Mouse (Mus musculus): ENCODE measurements around the gene Cops4. TPM values are rescaled to one million over a fixed set of nuclear protein-coding genes. Genes with fewer than 3 reads are reported as not detected.

Gene Cops4
- polyA plus RNA-seq, 1 experiment from 2014 or later, result 210 TPM

DNA sequence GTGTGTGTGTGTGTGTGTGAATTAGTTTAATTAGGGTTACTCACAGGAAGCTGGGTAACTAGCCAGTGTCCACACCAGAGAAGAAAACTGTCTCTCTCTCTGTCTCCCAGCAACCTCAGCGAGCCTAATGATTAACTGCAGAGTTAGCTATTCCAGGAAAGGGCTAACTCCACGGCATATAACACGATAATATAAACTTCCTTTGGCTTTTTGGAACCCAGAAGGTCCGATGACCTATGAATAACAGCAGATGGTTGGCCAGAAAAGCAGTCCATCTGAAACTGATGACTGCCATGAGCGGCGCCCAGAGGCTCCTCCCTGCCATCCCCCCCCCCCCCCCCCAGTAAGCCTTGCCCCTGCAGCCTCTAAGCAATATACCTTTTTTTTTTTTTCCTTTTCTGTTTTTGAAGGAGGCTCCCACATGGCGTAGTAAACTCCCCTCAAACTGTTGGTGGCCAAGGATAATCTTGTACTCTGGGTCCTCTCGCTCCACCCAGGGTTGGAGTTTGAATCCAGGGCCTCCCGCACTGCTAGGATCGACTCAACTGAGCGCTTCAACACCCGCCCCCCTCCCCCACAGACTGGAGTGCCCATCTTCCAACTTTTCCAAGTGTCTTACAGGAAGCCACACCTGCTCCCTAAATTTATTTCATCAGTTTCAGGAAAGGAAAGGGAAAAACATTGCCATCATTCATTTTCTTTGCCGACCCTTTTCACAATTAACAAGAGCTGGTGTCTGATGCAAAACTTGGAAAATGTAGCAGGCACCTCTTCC is 49.3 kb downstream of the Cops4 start:
- Histone ChIP-seq H3K4me3 (no peak overlapping the region), H3K9ac (no peak overlapping the region), H3K4me1 (no peaks in the 10 kb centered on the region), H3K9me3 (no peaks in the 10 kb centered on the region), H3K27me3 (no peaks in the 10 kb centered on the region), H3K4me2 (no peak overlapping the region), H3K27ac (no peak overlapping the region), H3K36me3 (no peaks in the 10 kb centered on the region)
- ATAC-seq (ENCODE audit: insufficient number of reproducible peaks, insufficient read depth, low FRiP score, low TSS enrichment, low read depth), result no peak
- 62% methylated on average over 13 of the region's 13 CpGs for WGBS

DNA sequence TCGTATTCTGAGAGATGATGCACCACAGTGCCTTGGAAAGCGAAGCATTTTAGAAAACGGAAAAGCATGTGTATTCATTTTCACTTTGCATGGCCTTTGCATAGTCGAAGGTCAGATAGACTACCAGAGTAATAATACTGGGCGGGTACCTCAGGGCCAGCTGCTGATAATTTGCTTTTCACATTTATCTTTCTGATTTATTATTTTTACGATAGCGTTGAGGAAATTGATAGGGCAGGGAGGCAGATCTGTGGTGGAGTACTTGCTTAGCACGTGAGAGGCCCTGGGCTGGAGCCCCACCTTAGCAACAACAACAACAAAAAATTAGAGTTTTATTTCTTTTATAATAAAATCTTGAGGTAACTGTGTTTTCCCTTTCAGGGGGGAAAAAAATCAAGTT is 50.1 kb downstream of the Cops4 start:
- Histone ChIP-seq H3K4me1 (no peaks in the 10 kb centered on the region), H3K4me3 (no peak overlapping the region), H3K27me3 (no peaks in the 10 kb centered on the region), H3K9ac (no peak overlapping the region), H3K4me2 (no peak overlapping the region), H3K9me3 (no peaks in the 10 kb centered on the region), H3K36me3 (no peaks in the 10 kb centered on the region), H3K27ac (no peak overlapping the region)
- ATAC-seq (ENCODE audit: insufficient number of reproducible peaks, insufficient read depth, low FRiP score, low TSS enrichment, low read depth), result no peak
- 79% methylated on average over 8 of the region's 8 CpGs for WGBS

DNA sequence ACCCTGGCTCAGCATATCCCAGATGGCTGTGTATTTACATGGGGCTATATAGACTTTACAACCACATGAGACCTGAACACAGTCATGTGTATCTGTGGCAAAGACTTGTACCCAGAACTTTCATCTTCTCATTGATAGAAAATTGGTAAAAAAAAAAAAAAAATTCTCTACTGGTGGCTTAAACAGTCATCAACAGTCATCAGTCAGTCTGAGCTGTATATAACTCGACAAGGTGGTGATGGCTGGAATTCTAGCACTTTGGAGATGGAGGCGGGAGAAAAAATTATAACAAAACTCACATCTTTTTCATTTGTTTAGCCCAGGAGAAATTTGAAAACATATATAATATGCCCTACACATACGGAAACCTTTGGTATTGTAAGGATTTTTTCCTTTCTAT is 50.7 kb downstream of the Cops4 start:
- H3K4me3 ChIP-seq, result no peak overlapping the region
- no peak overlapping the region for H3K4me2 ChIP-seq
- H3K4me1 ChIP-seq, result no peaks in the 10 kb centered on the region
- H3K27me3 ChIP-seq, result no peaks in the 10 kb centered on the region
- H3K27ac ChIP-seq, result no peak overlapping the region
- no peak for ATAC-seq (ENCODE audit: insufficient number of reproducible peaks, insufficient read depth, low FRiP score, low TSS enrichment, low read depth)
- no peak overlapping the region for H3K9ac ChIP-seq
- no peaks in the 10 kb centered on the region for H3K9me3 ChIP-seq
- WGBS, result 86% methylated on average over 3 of the region's 3 CpGs
- no peaks in the 10 kb centered on the region for H3K36me3 ChIP-seq

DNA sequence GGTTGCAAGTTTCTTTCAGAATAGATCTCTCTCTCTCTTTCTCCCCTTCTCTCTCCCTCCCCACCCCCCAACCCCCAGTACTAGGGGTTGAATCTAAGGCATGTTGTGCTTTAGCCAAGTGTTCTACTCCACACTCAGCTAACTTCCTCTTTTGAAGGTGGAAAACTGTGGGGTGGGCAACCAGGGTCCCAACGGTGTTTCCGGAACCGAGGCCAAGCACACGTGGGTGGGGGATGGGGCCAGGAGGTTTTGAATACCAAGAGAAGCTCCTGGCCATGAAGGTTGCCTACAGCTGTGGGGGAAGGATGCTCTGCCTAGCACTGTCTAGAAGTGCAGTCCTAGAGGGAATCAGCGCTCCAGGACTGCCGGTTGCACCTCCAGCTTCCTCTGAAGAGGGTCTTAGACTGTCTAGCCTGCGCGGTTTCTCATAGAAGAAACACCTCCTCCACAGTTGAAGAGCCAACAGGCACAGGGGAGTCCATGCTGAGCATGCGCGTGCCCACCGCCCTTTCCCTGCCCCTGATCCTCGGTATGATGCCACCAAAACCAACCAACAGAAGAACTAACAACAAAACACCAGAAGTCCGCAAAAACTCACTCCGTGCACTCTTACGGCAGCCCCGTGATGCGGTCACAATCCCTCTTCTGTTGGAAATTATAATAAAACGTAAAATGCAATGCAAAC is 51.3 kb downstream of the Cops4 start:
- H3K27me3 ChIP-seq, result no peaks in the 10 kb centered on the region
- no peak overlapping the region for H3K27ac ChIP-seq
- ATAC-seq (ENCODE audit: insufficient number of reproducible peaks, insufficient read depth, low FRiP score, low TSS enrichment, low read depth), result no peak
- H3K9me3 ChIP-seq, result no peaks in the 10 kb centered on the region
- no peaks in the 10 kb centered on the region for H3K36me3 ChIP-seq
- H3K4me1 ChIP-seq, result no peaks in the 10 kb centered on the region
- no peak overlapping the region for H3K9ac ChIP-seq
- 76% methylated on average over 18 of the region's 18 CpGs for WGBS
- no peak overlapping the region for H3K4me3 ChIP-seq
- H3K4me2 ChIP-seq, result no peak overlapping the region

DNA sequence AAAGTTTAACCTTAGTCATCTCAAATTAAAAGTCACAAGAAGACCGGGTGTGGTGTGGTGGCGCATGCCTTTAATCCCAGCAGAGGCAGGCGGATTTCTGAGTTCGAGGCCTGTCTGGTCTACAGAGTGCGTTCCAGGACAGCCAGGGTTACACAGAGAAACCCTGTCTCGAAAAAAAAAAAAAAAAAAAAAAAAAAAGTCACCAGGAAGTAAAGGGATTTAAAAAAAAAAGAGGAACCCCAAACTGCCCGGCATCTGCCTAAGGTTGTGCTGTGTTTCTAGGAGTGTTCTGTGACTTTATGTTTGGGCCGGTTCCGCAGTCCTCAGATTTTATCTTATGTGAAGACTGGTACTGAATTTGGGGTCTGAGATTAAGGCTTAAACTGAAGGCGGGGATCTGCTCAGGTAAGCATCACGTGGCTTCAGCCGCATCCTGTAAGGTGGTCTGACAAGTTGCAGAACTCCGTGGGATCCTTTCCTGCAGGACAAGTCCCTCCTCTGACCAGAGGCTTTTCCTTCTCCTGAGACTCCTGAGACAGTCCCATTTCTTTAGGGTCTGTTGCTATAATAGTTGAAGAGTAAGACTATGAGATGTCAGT is 52.0 kb downstream of the Cops4 start:
- ATAC-seq (ENCODE audit: insufficient number of reproducible peaks, insufficient read depth, low FRiP score, low TSS enrichment, low read depth), result no peak
- Histone ChIP-seq H3K9me3 (no peaks in the 10 kb centered on the region), H3K4me2 (peak overlapping the region; percentile 18), H3K9ac (no peak overlapping the region), H3K36me3 (no peaks in the 10 kb centered on the region), H3K27me3 (no peaks in the 10 kb centered on the region), H3K4me1 (no peaks in the 10 kb centered on the region), H3K4me3 (no peak overlapping the region), H3K27ac (no peak overlapping the region)
- WGBS, result 65% methylated on average over 13 of the region's 13 CpGs

DNA sequence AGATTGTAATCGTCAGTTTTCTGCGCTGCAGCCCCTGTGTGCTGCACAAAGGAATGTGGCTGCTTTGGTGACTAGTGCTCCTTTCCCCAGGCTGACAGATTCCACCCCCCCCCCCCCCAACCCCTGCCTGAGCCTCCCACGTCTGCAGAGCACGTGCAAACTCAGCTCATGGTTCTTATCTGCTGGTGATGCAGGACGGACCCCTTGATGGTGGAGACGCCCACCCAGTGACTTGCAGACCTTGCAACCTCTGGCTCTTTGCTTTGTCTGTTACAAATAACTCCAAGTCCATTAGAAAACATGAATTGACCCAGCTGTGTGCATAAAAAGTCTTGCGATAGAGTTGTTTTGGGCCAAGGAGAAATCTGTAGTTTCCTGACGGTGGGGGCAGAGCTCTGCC is 52.6 kb downstream of the Cops4 start:
- 25% methylated on average over 8 of the region's 8 CpGs for WGBS
- ATAC-seq (ENCODE audit: insufficient number of reproducible peaks, insufficient read depth, low FRiP score, low TSS enrichment, low read depth), result no peak

DNA sequence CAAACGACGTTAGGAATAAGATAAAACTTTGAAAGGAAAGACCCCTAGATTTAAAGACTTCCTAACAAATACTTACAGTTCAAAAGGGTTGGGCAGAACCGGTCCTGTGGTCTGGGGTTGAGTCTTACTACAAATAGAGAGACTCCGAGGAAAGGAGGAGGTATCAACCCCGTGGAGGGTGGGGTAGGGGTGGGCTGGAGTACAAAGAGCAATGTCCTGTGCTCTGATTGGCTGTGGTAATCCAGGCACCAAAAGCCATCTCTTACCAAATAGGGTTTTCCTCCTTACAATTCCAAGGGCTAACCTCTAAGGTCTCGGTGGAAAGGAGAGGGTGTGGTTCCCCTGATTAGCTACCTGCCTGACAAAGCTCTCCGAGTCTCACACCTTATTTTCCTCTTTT is 54.0 kb downstream of the Cops4 start, which contains the start of gene Plac8:
Gene Plac8 (minus strand): TSS at position 177 of the 400 bp plus-strand sequence.
- no peak within 1 kb of the TSS for H3K4me3 ChIP-seq
- H3K27ac ChIP-seq, result no peak within 1 kb of the TSS
- ATAC-seq (ENCODE audit: insufficient number of reproducible peaks, insufficient read depth, low FRiP score, low TSS enrichment, low read depth), result no peak
- no peaks in the 10 kb centered on the region for H3K9me3 ChIP-seq
- WGBS, result 32% methylated on average over 7 of the region's 7 CpGs
- no peaks in the 10 kb centered on the region for H3K4me1 ChIP-seq
- H3K27me3 ChIP-seq, result no peaks in the 10 kb centered on the region
- no peaks in the 10 kb centered on the region for H3K36me3 ChIP-seq
- no peak within 1 kb of the TSS for H3K9ac ChIP-seq
- no peak within 1 kb of the TSS for H3K4me2 ChIP-seq

More for the DNA sequence above, 52.6 kb downstream of the Cops4 start:
- Histone ChIP-seq H3K27me3 (no peaks in the 10 kb centered on the region), H3K27ac (no peak overlapping the region), H3K4me1 (no peaks in the 10 kb centered on the region), H3K4me2 (peak overlapping the region; percentile 18), H3K36me3 (no peaks in the 10 kb centered on the region), H3K9ac (no peak overlapping the region), H3K9me3 (no peaks in the 10 kb centered on the region), H3K4me3 (no peak overlapping the region)

DNA sequence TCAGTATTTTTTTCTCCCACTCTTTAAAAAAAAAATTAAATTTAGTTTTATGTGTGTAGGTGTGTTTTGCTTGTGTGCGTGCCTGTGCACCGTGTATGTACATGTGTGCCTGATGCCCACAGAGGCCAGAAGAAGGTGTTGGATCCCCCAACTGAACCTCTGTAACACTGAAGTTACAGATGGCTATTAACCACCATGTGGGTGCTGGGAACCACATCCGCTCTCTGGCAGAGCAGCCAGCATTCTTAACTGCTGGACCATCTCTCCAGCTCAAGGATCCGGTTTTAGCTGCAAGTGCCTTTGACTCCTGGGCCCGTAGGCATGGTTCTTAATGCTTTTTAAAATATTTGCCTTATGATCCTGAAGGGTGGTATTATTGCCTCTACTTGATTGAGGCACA is 55.1 kb downstream of the Cops4 start:
- Histone ChIP-seq H3K36me3 (no peaks in the 10 kb centered on the region), H3K4me3 (no peak overlapping the region), H3K4me1 (no peaks in the 10 kb centered on the region), H3K9ac (no peak overlapping the region), H3K4me2 (no peak overlapping the region), H3K27me3 (no peaks in the 10 kb centered on the region), H3K27ac (no peak overlapping the region), H3K9me3 (no peaks in the 10 kb centered on the region)
- ATAC-seq (ENCODE audit: insufficient number of reproducible peaks, insufficient read depth, low FRiP score, low TSS enrichment, low read depth), result no peak
- 91% methylated on average over 5 of the region's 5 CpGs for WGBS

DNA sequence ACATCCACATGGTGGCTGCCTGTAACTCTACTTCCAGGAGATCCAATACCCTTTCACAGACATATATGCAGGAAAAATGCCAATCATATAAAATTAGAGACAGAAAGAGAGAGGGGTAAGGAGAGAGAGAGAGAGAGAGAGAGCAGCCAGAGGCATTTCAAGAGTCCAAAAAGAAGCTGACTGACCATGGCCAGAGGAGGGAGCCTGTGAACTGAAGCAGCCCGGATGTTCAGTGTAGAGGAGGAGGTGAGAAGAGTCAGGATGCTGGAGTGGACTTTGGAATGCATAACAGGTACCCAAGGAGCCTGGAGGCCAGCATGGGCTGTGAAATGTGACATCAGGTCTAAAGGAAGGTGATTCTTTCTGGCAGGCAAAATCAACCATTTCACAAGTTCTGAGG is 56.7 kb downstream of the Cops4 start:
- ATAC-seq (ENCODE audit: insufficient number of reproducible peaks, insufficient read depth, low FRiP score, low TSS enrichment, low read depth), result no peak

DNA sequence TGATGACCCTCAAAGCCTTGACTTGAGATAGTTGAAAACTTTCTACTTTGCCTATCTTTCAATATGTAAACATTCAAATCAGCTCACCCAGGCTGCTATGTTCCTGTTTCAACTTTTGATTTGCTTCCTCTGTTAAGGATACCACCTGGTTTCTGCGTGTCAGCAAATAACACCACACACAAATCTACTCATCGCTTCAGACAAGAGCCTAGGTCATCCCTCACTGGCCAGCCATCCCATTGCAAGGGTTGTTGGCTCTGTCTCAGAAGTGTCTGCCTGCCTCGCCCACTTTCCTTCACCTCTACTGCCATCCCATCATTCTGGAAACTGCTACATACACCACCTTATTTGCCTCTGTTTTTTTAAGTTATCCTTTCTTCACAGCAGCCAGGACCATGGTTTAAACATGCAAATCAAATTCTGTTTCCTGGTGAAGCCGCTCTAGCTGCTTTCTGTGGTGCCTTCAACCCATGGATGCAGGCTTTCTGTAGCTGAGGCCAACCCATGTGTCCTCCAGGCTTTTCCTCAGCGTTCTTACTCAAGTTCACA is 60.8 kb downstream of the Cops4 start:
- H3K4me3 ChIP-seq, result no peak overlapping the region
- 88% methylated on average over 5 of the region's 5 CpGs for WGBS
- no peak for ATAC-seq (ENCODE audit: insufficient number of reproducible peaks, insufficient read depth, low FRiP score, low TSS enrichment, low read depth)

More for the DNA sequence above, 56.7 kb downstream of the Cops4 start:
- no peak overlapping the region for H3K4me3 ChIP-seq
- no peak overlapping the region for H3K4me2 ChIP-seq
- no peaks in the 10 kb centered on the region for H3K9me3 ChIP-seq
- H3K36me3 ChIP-seq, result no peaks in the 10 kb centered on the region
- H3K4me1 ChIP-seq, result no peaks in the 10 kb centered on the region
- no peak overlapping the region for H3K27ac ChIP-seq
- no peaks in the 10 kb centered on the region for H3K27me3 ChIP-seq
- no peak overlapping the region for H3K9ac ChIP-seq
- 69% methylated on average over 1 of the region's 1 CpGs for WGBS

DNA sequence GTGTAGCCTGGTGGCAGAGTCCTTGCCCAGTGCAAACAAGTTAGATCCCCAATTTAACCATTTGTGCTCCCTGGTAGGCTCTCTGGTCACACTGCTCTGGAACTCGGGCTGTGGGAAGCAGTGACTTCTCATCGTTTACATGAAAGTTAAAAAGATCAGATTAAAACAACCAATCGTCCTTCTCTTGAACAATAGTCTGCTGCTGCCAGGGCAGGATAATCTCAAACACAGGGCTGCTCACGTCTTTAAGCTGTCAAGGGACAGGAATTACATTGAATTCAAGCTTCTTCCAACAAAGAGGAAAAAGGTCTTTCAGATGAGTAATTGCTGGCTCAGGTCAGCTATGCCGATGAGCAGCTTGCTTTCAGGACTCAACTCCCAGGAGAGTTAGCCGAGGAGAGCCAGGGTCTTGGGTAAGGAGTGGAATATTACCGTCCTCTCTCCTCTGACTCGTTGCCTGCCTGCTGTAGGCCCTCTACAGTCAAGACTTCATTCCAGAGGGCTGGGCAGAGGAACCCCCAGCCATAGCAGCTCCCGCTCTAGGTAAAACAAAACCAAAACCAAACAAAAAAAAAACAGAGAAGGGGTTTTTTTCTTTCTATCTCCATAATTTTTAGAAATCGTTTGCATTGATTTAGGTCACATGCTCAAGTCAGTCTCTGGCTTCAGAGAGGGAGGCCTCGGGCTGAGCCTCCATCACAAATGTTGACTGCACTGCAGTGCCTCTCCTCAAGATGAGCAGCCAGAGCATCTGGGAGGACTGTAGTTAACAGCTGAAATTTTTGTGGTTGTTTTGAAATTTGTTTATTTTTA is 63.7 kb downstream of the Cops4 start:
- no peak overlapping the region for H3K4me2 ChIP-seq
- no peak overlapping the region for H3K4me3 ChIP-seq
- 65% methylated on average over 11 of the region's 11 CpGs for WGBS
- no peak overlapping the region for H3K9ac ChIP-seq
- no peaks in the 10 kb centered on the region for H3K36me3 ChIP-seq
- no peak overlapping the region for H3K27ac ChIP-seq
- H3K27me3 ChIP-seq, result no peaks in the 10 kb centered on the region
- no peak for ATAC-seq (ENCODE audit: insufficient number of reproducible peaks, insufficient read depth, low FRiP score, low TSS enrichment, low read depth)
- H3K4me1 ChIP-seq, result no peaks in the 10 kb centered on the region
- H3K9me3 ChIP-seq, result no peaks in the 10 kb centered on the region

More for the DNA sequence above, 60.8 kb downstream of the Cops4 start:
- Histone ChIP-seq H3K9me3 (no peaks in the 10 kb centered on the region), H3K4me2 (no peak overlapping the region), H3K36me3 (no peaks in the 10 kb centered on the region), H3K27me3 (no peaks in the 10 kb centered on the region), H3K27ac (no peak overlapping the region), H3K4me1 (no peaks in the 10 kb centered on the region), H3K9ac (no peak overlapping the region)

Data from embryonic facial prominence, embryonic 13.5 days (tissue).